Mouse (Mus musculus) liver, embryonic 16.5 days (tissue): ENCODE results near the gene B4galnt1. TPM values are rescaled to one million over a fixed set of nuclear protein-coding genes. Genes with fewer than 3 reads are reported as not detected.
"Not testable (repeated sequence)": the region's sequence is repeated elsewhere in the genome, so short reads cannot be mapped to it uniquely, and the experiment has no call there.

Experiments
- ATAC-seq: fragments of 200-750 bp; cut with Nextera tagmentation; 2 replicates; pipeline ENCODE4 v1.8.0; 2017; ENCODE audit warnings: low read depth, mild to moderate bottlenecking, moderate number of reproducible peaks, moderate library complexity
- H3K27ac ChIP-seq: fragments of 300-500 bp; sonication (generic); 2 replicates; pipeline ENCODE4 v1.5.1; 2014; ENCODE audit warnings: mild to moderate bottlenecking, low read length
- H3K27me3 ChIP-seq: fragments of 300-500 bp; sonication (generic); 2 replicates; pipeline ENCODE4 v1.6.1; 2014; ENCODE audit warnings: low read depth, low read length, mixed read lengths; ENCODE audit not compliant: control insufficient read depth, insufficient read depth
- H3K36me3 ChIP-seq: fragments of 300-500 bp; sonication (generic); 2 replicates; pipeline ENCODE4 v1.6.1; 2014; ENCODE audit warnings: mild to moderate bottlenecking; ENCODE audit not compliant: control insufficient read depth, insufficient read depth
- H3K4me1 ChIP-seq: fragments of 300-500 bp; sonication (generic); 2 replicates; pipeline ENCODE4 v1.6.1; 2014; ENCODE audit warnings: low read depth, low read length, mixed read lengths; ENCODE audit not compliant: control insufficient read depth
- H3K4me2 ChIP-seq: fragments of 300-500 bp; sonication (generic); 2 replicates; pipeline ENCODE4 v1.6.1; 2014; ENCODE audit warnings: low read depth, low read length, mixed read lengths
- H3K4me3 ChIP-seq: fragments of 300-500 bp; sonication (generic); 2 replicates; pipeline ENCODE4 v1.5.1; 2014; ENCODE audit warnings: low read depth, mild to moderate bottlenecking, low read length
- H3K9ac ChIP-seq: fragments of 300-500 bp; sonication (generic); 2 replicates; pipeline ENCODE4 v1.6.1; 2014; ENCODE audit warnings: low read depth, low read length
- H3K9me3 ChIP-seq: fragments of 300-500 bp; sonication (generic); replicated peaks from 2 replicates; pipeline ENCODE4 v1.6.1; 2016; ENCODE audit warnings: low read length; ENCODE audit not compliant: control insufficient read depth
- WGBS: fragments of 180-500 bp; shearing (Covaris S2); extraction: QIAGEN DNeasy Blood & Tissue Kit; methylation state at CpG from one replicate; pipeline ENCODE4 v1.1.7; 2014; ENCODE audit not compliant: insufficient replicate concordance; 5-methylcytosine and 5-hydroxymethylcytosine counted together
- polyA plus RNA-seq: library from polyadenylated mRNA; unstranded; fragments of >200 nt; fragmentation: Nextera tagmentation; extraction: Ambion mirVana; gene quantifications from 2 replicates; pipeline ENCODE4 v1.2.1, GENCODE M21; 2015

The B4galnt1 gene
- polyA plus RNA-seq, 1 experiment from 2014 or later: 24.3 TPM

GRCm38 (mm10) chr10:127151233-127151632 is 13.8 kb upstream of the B4galnt1 start:
- H3K27ac ChIP-seq, H3K4me2 ChIP-seq: not testable (repeated sequence)

DNA sequence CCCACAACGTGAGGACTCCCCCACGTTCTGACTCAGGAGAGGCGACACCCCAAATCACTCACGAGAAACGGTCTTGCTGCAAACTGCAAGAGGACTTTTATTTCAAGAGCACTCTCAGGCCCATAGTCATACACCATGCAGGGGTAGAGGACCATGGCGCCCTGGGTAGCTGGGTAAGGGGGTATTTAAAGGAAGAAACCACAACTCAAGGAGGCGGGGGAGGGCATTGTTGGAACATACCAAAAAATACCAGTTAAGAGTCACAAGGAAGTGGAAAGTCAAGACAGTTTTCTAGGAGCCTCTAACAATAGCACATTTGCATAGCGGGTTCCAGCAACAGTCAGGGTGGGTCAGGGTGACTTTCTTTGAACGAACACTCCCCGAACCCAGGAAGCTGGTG is 12.5 kb upstream of the B4galnt1 start:
- H3K27ac ChIP-seq, H3K36me3 ChIP-seq, ATAC-seq, H3K27me3 ChIP-seq, H3K9me3 ChIP-seq, H3K4me2 ChIP-seq, H3K9ac ChIP-seq, H3K4me3 ChIP-seq, H3K4me1 ChIP-seq: not testable (repeated sequence)
- WGBS: 71% methylated on average over 10 of the region's 10 CpGs

More at GRCm38 (mm10) chr10:127151233-127151632, 13.8 kb upstream of the B4galnt1 start:
- not testable (repeated sequence) for H3K9ac ChIP-seq, H3K9me3 ChIP-seq, ATAC-seq, H3K27me3 ChIP-seq, H3K4me1 ChIP-seq, H3K4me3 ChIP-seq, H3K36me3 ChIP-seq
- WGBS: 70% methylated on average over 3 of the region's 3 CpGs

DNA sequence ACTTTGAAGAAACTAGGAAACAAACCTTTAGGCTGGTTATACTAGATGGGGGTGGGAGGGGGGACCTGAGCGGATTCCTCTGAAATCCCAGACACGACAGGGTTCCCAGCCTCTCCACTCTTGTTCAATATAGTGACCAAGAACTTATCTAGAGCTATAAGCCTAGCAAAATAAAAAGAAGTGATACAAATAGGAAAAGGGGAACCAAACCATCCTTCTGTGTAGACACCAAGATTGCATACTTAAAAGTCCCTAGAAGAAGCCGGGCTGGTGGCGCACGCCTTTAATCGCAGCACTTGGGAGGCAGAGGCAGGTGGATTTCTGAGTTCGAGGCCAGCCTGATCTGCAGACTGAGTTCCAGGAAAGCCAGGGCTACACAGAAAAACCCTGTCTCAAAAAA is 11.7 kb upstream of the B4galnt1 start:
- no peaks in the 10 kb centered on the region for H3K27me3 ChIP-seq
- H3K36me3 ChIP-seq: no peaks in the 10 kb centered on the region
- no peak overlapping the region for H3K27ac ChIP-seq
- no peak for ATAC-seq
- no peaks in the 10 kb centered on the region for H3K9me3 ChIP-seq
- H3K4me3 ChIP-seq: no peak overlapping the region
- peaks cover 7% of the 10 kb centered on the region; the same call in 1 of the 2 replicates for H3K4me1 ChIP-seq
- H3K4me2 ChIP-seq: no peak overlapping the region
- no peak overlapping the region for H3K9ac ChIP-seq
- 78% methylated on average over 7 of the region's 7 CpGs for WGBS

- no peaks in the 10 kb centered on the region for H3K27me3 ChIP-seq
- no peaks in the 10 kb centered on the region for H3K9me3 ChIP-seq
- no peak overlapping the region for H3K4me3 ChIP-seq
- ATAC-seq: 0 out of 2 replicates have a peak, but pooled peaks have one; percentile 25
- H3K4me2 ChIP-seq: no peak overlapping the region
- WGBS: 77% methylated on average over 2 of the region's 2 CpGs
- no peak overlapping the region for H3K27ac ChIP-seq
- no peaks in the 10 kb centered on the region for H3K36me3 ChIP-seq
- H3K4me1 ChIP-seq: peaks cover 7% of the 10 kb centered on the region; the same call in 1 of the 2 replicates
- no peak overlapping the region for H3K9ac ChIP-seq
Observed at GRCm38 (mm10) chr10:127154241-127154640, 10.8 kb upstream of the B4galnt1 start.

GRCm38 (mm10) chr10:127154652-127155051 is 10.4 kb upstream of the B4galnt1 start:
- H3K27ac ChIP-seq: no peak overlapping the region
- H3K27me3 ChIP-seq: no peaks in the 10 kb centered on the region
- H3K36me3 ChIP-seq: no peaks in the 10 kb centered on the region
- no peak overlapping the region for H3K9ac ChIP-seq
- no peak overlapping the region for H3K4me2 ChIP-seq
- no peak for ATAC-seq
- peaks cover 7% of the 10 kb centered on the region; the same call in 1 of the 2 replicates for H3K4me1 ChIP-seq
- H3K4me3 ChIP-seq: no peak overlapping the region
- H3K9me3 ChIP-seq: no peaks in the 10 kb centered on the region
- WGBS: 69% methylated on average over 5 of the region's 5 CpGs

GRCm38 (mm10) chr10:127156089-127156488 is 8.9 kb upstream of the B4galnt1 start:
- no peak overlapping the region for H3K4me2 ChIP-seq
- H3K9ac ChIP-seq: no peak overlapping the region
- 72% methylated on average over 1 of the region's 1 CpGs for WGBS
- H3K4me3 ChIP-seq: no peak overlapping the region
- no peaks in the 10 kb centered on the region for H3K36me3 ChIP-seq
- H3K9me3 ChIP-seq: no peaks in the 10 kb centered on the region
- H3K27me3 ChIP-seq: no peaks in the 10 kb centered on the region
- peak overlapping the region; percentile 49 for H3K27ac ChIP-seq
- peak; percentile 36; the same call in 1 of the 2 replicates for ATAC-seq
- H3K4me1 ChIP-seq: peaks cover 4% of the 10 kb centered on the region; the same call in 1 of the 2 replicates

GRCm38 (mm10) chr10:127156511-127156910 is 8.5 kb upstream of the B4galnt1 start:
- Histone ChIP-seq H3K4me3 (no peak overlapping the region), H3K4me2 (no peak overlapping the region), H3K9ac (no peak overlapping the region), H3K4me1 (peaks cover under 1% of the 10 kb centered on the region; the same call in 1 of the 2 replicates), H3K9me3 (no peaks in the 10 kb centered on the region), H3K27ac (peak overlapping the region; percentile 51), H3K36me3 (no peaks in the 10 kb centered on the region), H3K27me3 (no peaks in the 10 kb centered on the region)
- peak; percentile 35; the same call in 1 of the 2 replicates for ATAC-seq
- 50% methylated on average over 1 of the region's 1 CpGs for WGBS

GRCm38 (mm10) chr10:127158471-127158870 is 6.6 kb upstream of the B4galnt1 start:
- no peak for ATAC-seq
- no peak overlapping the region for H3K4me3 ChIP-seq
- H3K36me3 ChIP-seq: no peaks in the 10 kb centered on the region
- no peak overlapping the region for H3K9ac ChIP-seq
- no peak overlapping the region for H3K27ac ChIP-seq
- H3K9me3 ChIP-seq: no peaks in the 10 kb centered on the region
- H3K27me3 ChIP-seq: no peaks in the 10 kb centered on the region
- no peaks in the 10 kb centered on the region; the same call in 1 of the 2 replicates for H3K4me1 ChIP-seq
- 39% methylated on average over 3 of the region's 3 CpGs for WGBS
- H3K4me2 ChIP-seq: no peak overlapping the region

GRCm38 (mm10) chr10:127160081-127160480 is 4.9 kb upstream of the B4galnt1 start:
- no peak overlapping the region for H3K4me2 ChIP-seq
- no peak overlapping the region for H3K27ac ChIP-seq
- ATAC-seq: 0 out of 2 replicates have a peak, but pooled peaks have one; percentile 6
- no peaks in the 10 kb centered on the region for H3K9me3 ChIP-seq
- no peak overlapping the region for H3K4me3 ChIP-seq
- WGBS: 64% methylated on average over 9 of the region's 9 CpGs
- no peaks in the 10 kb centered on the region for H3K36me3 ChIP-seq
- H3K27me3 ChIP-seq: peaks cover 3% of the 10 kb centered on the region
- no peak overlapping the region for H3K9ac ChIP-seq
- H3K4me1 ChIP-seq: peaks cover 5% of the 10 kb centered on the region
